ENCODE assay signal across 9 mouse cellular contexts in genomic region chr4:77961711-77962110, GRCm38 (mm10).
A peak's percentile ranks its signal among the peaks of the same experiment; 100 is the strongest.
DNase-seq lines count a peak whose midpoint lies in the region; ATAC-seq and TF ChIP-seq lines count a peak whose summit lies in the region.
"Had no signal": no experiment of that assay in that cellular context is flagged by ENCODE, and none has a peak within 500 bp of the region (broad histone marks: within the 10 kb centered on the region; RNA-seq: fewer than 3 reads in every experiment).

No protein-coding gene starts in this region.

- WGBS in heart, postnatal 0 days, result 19% methylated on average over 2 of the region's 2 CpGs
- WGBS in heart, embryonic 10.5 days, result 26% methylated on average over 2 of the region's 2 CpGs
- WGBS in neural tube, embryonic 11.5 days, result 16% methylated on average over 2 of the region's 2 CpGs
- 21% methylated on average over 2 of the region's 2 CpGs for WGBS in lung, adult 2 months

- H3K36me3 ChIP-seq in heart, postnatal 0 days (replicated peaks; ENCODE audit: control insufficient read depth, insufficient read depth, low read length), result no peaks in the 10 kb centered on the region
- H3K36me3 ChIP-seq in heart, embryonic 10.5 days, result no peaks in the 10 kb centered on the region
- no peaks in the 10 kb centered on the region for H3K36me3 ChIP-seq in neural tube, embryonic 11.5 days (ENCODE audit: control insufficient read depth, insufficient read depth, low read length)
- H3K36me3 ChIP-seq: neural tube, embryonic 13.5 days had no signal

- TF ChIP-seq POLR2A in brain, embryonic 14.5 days (IDR thresholded peaks at IDR 0.05; ENCODE audit: borderline replicate concordance, extremely low read depth, insufficient read depth, insufficient read length, poor library complexity, severe bottlenecking), result no peak
- no peak for TF ChIP-seq POLR2A in lung, adult 2 months (IDR thresholded peaks at IDR 0.05; ENCODE audit: borderline replicate concordance, extremely low read depth, low read depth, low read length)

- no peaks in the 10 kb centered on the region for H3K9me3 ChIP-seq in heart, postnatal 0 days (replicated peaks; ENCODE audit: control insufficient read depth, low read length)
- no peaks in the 10 kb centered on the region for H3K9me3 ChIP-seq in heart, embryonic 10.5 days
- no peaks in the 10 kb centered on the region for H3K9me3 ChIP-seq in neural tube, embryonic 11.5 days (ENCODE audit: control insufficient read depth, low read length)
- H3K9me3 ChIP-seq: neural tube, embryonic 13.5 days had no signal

- H3K27ac ChIP-seq in heart, postnatal 0 days (ENCODE audit: low read depth), result no peak overlapping the region
- no peak overlapping the region for H3K27ac ChIP-seq in heart, embryonic 10.5 days
- H3K27ac ChIP-seq in neural tube, embryonic 11.5 days (ENCODE audit: low read depth, low read length), result no peak overlapping the region
- H3K27ac ChIP-seq: neural tube, embryonic 13.5 days had no signal

- H3K9ac ChIP-seq in heart, postnatal 0 days (replicated peaks; ENCODE audit: low read depth, low read length), result no peak overlapping the region
- H3K9ac ChIP-seq in neural tube, embryonic 11.5 days (ENCODE audit: low read length), result no peak overlapping the region
- H3K9ac ChIP-seq: neural tube, embryonic 13.5 days had no signal

- peak; percentile 49 for TF ChIP-seq CTCF in heart, postnatal 0 days (IDR thresholded peaks at IDR 0.05; ENCODE audit: low read depth)
- TF ChIP-seq CTCF in brain, embryonic 14.5 days (IDR thresholded peaks at IDR 0.05; ENCODE audit: borderline replicate concordance, extremely low read depth, insufficient read depth, insufficient read length), result peak; percentile 47; the same call in 1 of the 2 replicates
- TF ChIP-seq CTCF in lung, adult 2 months (IDR thresholded peaks at IDR 0.05; ENCODE audit: insufficient read depth, low read length), result no peak

- no peak for TF ChIP-seq EP300 in heart, postnatal 0 days (IDR thresholded peaks at IDR 0.05; ENCODE audit: low read depth)

- no peak for DNase-seq in heart, postnatal 0 days (ENCODE audit: low spot score)
- DNase-seq in heart, embryonic 10.5 days (ENCODE audit: low spot score), result no peak
- peak; percentile 12 for DNase-seq in neural tube, embryonic 11.5 days (ENCODE audit: low spot score)
- DNase-seq in neural tube, embryonic 10.5 days (ENCODE audit: extremely low spot score, low spot score), result no peak
- DNase-seq in brain, embryonic 14.5 days (ENCODE audit: low read depth), result peak; percentile 78
- peak; percentile 64 for DNase-seq in retina, embryonic 14.5 days (ENCODE audit: low spot score)
- DNase-seq in lung, adult 2 months, result no peak

- no peaks in the 10 kb centered on the region for H3K4me1 ChIP-seq in heart, postnatal 0 days (ENCODE audit: control insufficient read depth, insufficient read depth)
- H3K4me1 ChIP-seq in heart, embryonic 10.5 days, result no peaks in the 10 kb centered on the region
- no peaks in the 10 kb centered on the region for H3K4me1 ChIP-seq in neural tube, embryonic 11.5 days (ENCODE audit: control insufficient read depth, insufficient read depth, low read length)
- no peaks in the 10 kb centered on the region for H3K4me1 ChIP-seq in lung, adult 2 months (ENCODE audit: control insufficient read depth, insufficient read depth, low read length)
- H3K4me1 ChIP-seq: neural tube, embryonic 13.5 days had no signal

- H3K4me3 ChIP-seq in heart, postnatal 0 days (ENCODE audit: low read depth, low read length), result no peak overlapping the region
- H3K4me3 ChIP-seq in heart, embryonic 10.5 days, result no peak overlapping the region
- H3K4me3 ChIP-seq in neural tube, embryonic 11.5 days (ENCODE audit: low read depth, low read length), result no peak overlapping the region
- H3K4me3 ChIP-seq in lung, adult 2 months (replicated peaks; ENCODE audit: extremely low read depth, low read depth, low read length), result no peak overlapping the region
- H3K4me3 ChIP-seq: neural tube, embryonic 13.5 days had no signal

- H3K27me3 ChIP-seq in heart, postnatal 0 days (ENCODE audit: control insufficient read depth, insufficient read depth, low read length), result no peaks in the 10 kb centered on the region
- H3K27me3 ChIP-seq in heart, embryonic 10.5 days (ENCODE audit: insufficient read depth, poor library complexity, severe bottlenecking), result no peaks in the 10 kb centered on the region
- no peaks in the 10 kb centered on the region for H3K27me3 ChIP-seq in neural tube, embryonic 11.5 days (ENCODE audit: control insufficient read depth, insufficient read depth, low read length)
- H3K27me3 ChIP-seq: neural tube, embryonic 13.5 days had no signal

- H3K4me2 ChIP-seq in heart, postnatal 0 days (ENCODE audit: low read depth, low read length), result no peak overlapping the region
- no peak overlapping the region for H3K4me2 ChIP-seq in neural tube, embryonic 11.5 days (ENCODE audit: low read depth)
- H3K4me2 ChIP-seq: neural tube, embryonic 13.5 days had no signal

- ATAC-seq in heart, postnatal 0 days (ENCODE audit: insufficient read depth, low read depth), result no peak
- no peak for ATAC-seq in neural tube, embryonic 11.5 days (ENCODE audit: insufficient read depth, low FRiP score, low TSS enrichment)
- no peak for ATAC-seq in megakaryocyte, adult 5-6 weeks (ENCODE audit: poor library complexity, severe bottlenecking)

Comparison
In these comparisons a context has a peak if more than half of its experiments do, and no peak if none do; other contexts are left out.
1. DNase-seq: peak in neural tube, embryonic 11.5 days (single experiment), brain, embryonic 14.5 days (single experiment) and retina, embryonic 14.5 days (single experiment); none in heart, postnatal 0 days (single experiment), heart, embryonic 10.5 days (single experiment), neural tube, embryonic 10.5 days (single experiment) and lung, adult 2 months (single experiment).